Mouse (Mus musculus) liver, embryonic 14.5 days (tissue): ENCODE results near the gene Lyg2.

Source experiments
- CTCF ChIP-seq: IDR thresholded peaks from 2 replicates; pipeline ENCODE4 v1.5.1; 2016; ENCODE audit warnings: antibody characterized with exemption, low read depth, control low read depth
- EP300 ChIP-seq: IDR thresholded peaks from 2 replicates; pipeline ENCODE4 v1.6.1; 2016; ENCODE audit warnings: antibody characterized with exemption, low read depth

DNA sequence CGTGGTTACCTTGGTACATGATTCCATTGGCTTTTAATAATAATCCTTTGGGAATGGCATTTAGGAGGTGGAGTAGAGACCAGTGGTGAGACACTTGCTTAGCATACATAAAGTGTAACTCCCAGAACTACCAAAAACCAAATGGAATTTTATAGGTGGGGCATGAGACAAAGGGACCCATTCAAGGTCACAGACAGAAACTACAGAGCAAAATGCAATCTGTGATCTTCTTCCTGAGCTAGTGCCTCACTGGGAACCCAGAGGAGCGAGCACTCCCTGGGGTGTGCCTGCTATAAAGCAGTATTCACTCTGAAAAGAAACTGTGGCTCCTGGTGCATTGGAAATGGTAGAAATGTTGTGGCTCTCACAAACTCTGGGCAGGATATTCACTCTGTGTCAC lies 32.6 kb upstream of the Lyg2 start:
- TF ChIP-seq EP300 (no peak), CTCF (no peak)
